In genomic region chr10:42941697-42942221, GRCm38 (mm10) we compare ENCODE assay signal across 8 mouse cellular contexts.
DNase-seq lines count a peak whose midpoint lies in the region; ATAC-seq and TF ChIP-seq lines count a peak whose summit lies in the region.

No protein-coding gene starts in this region.

- no peak for TF ChIP-seq POLR2A in lung, adult 2 months (IDR thresholded peaks at IDR 0.05; ENCODE audit: borderline replicate concordance, extremely low read depth, low read depth, low read length)

- 0 out of 2 replicates have a peak, but pooled peaks have one; percentile 27 for ATAC-seq in neutrophil, adult 5-6 weeks (ENCODE audit: extremely low read depth, insufficient number of reproducible peaks, low FRiP score, poor library complexity, severe bottlenecking)

- WGBS in forebrain, embryonic 10.5 days = 78% methylated on average over 14 of the region's 14 CpGs
- WGBS in lung, adult 2 months = 69% methylated on average over 14 of the region's 14 CpGs

- H3K27ac ChIP-seq in forebrain, embryonic 10.5 days = peak overlapping the region; percentile 73

- peak; percentile 79 for TF ChIP-seq CTCF in lung, adult 2 months (IDR thresholded peaks at IDR 0.05; ENCODE audit: insufficient read depth, low read length)

- H3K4me3 ChIP-seq in forebrain, embryonic 10.5 days = no peak overlapping the region
- H3K4me3 ChIP-seq in lung, adult 2 months (replicated peaks; ENCODE audit: extremely low read depth, low read depth, low read length) = no peak overlapping the region

- H3K9me3 ChIP-seq in forebrain, embryonic 10.5 days = no peaks in the 10 kb centered on the region

- no peaks in the 10 kb centered on the region for H3K36me3 ChIP-seq in forebrain, embryonic 10.5 days (replicated peaks)

- peaks cover 18% of the 10 kb centered on the region for H3K27me3 ChIP-seq in forebrain, embryonic 10.5 days (ENCODE audit: poor library complexity, severe bottlenecking)

- H3K4me1 ChIP-seq in forebrain, embryonic 10.5 days = peaks cover 19% of the 10 kb centered on the region
- no peaks in the 10 kb centered on the region for H3K4me1 ChIP-seq in lung, adult 2 months (ENCODE audit: control insufficient read depth, insufficient read depth, low read length)

- DNase-seq in B cell, adult 2 months = peak; percentile 34 to 45
- DNase-seq in R1 (ENCODE audit: low read depth, low spot score) = peak; percentile 32
- no peak for DNase-seq in forebrain, embryonic 10.5 days (ENCODE audit: extremely low spot score, low spot score)
- peak; percentile 75 to 80 for DNase-seq in heart, postnatal 10 days
- DNase-seq in kidney, postnatal 14 days = peak; percentile 72
- DNase-seq in lung, adult 2 months = no peak
- peak; percentile 41 for DNase-seq in yolk sac, embryonic 10.5 days (ENCODE audit: low spot score)

- intact Hi-C loops in heart, postnatal 10 days (cut with DNase I) = loop anchor here (1.0 to 2.0 kb wide), 2 partner anchors 99 to 245 kb away; no protein-coding TSS in a partner anchor

Comparison
In these comparisons a context has a peak if more than half of its experiments do, and no peak if none do; other contexts are left out.
1. DNase-seq: peak in B cell, adult 2 months (2 of 2), R1 (single experiment), heart, postnatal 10 days (2 of 2), kidney, postnatal 14 days (single experiment) and yolk sac, embryonic 10.5 days (single experiment); none in forebrain, embryonic 10.5 days (single experiment) and lung, adult 2 months (single experiment).